ENCODE assay signal across 10 mouse cellular contexts in genomic region chr8:21981664-21982337, GRCm38 (mm10). TPM values are rescaled to one million over a fixed set of nuclear protein-coding genes. Genes with fewer than 3 reads are reported as not detected.
DNase-seq lines count a peak whose midpoint lies in the region.
"Had no signal": no experiment of that assay in that cellular context is flagged by ENCODE, and none has a peak within 500 bp of the region (broad histone marks: within the 10 kb centered on the region; RNA-seq: fewer than 3 reads in every experiment).

No protein-coding gene starts in this region.

- peak; percentile 8 for DNase-seq in adrenal gland, postnatal 10 days
- DNase-seq in adrenal gland, adult 2 months: no peak
- DNase-seq in urinary bladder, postnatal 14 days (ENCODE audit: low spot score): peak; percentile 14
- no peak for DNase-seq in urinary bladder, postnatal 10 days (ENCODE audit: low spot score)
- peak; percentile 27 to 53 for DNase-seq in layer of hippocampus, adult 18-20 months (ENCODE audit: low spot score in 2 of 2)
- DNase-seq in retina, adult 2 months (ENCODE audit: low read depth, low spot score): peak; percentile 13
- no peak for DNase-seq in adrenal gland, postnatal 25 days
- DNase-seq in heart, adult 18-20 months: no peak

RNA-seq across cellular contexts. Expression of gene Ccdc70, which starts 12.2 kb away (rescaled TPM):
- not detected for total RNA-seq in adrenal gland, postnatal 10 days (2021)
- total RNA-seq in adrenal gland, adult 2 months (2021): not detected
- not detected in 2 replicates for polyA plus RNA-seq in adrenal gland, adult 2 months (2012; rRNA removed)
- not detected for total RNA-seq in layer of hippocampus, adult 18-20 months (2021)
- total RNA-seq in adrenal gland, postnatal 25 days (2021): not detected in 2 replicates
- total RNA-seq in heart, adult 18-20 months (2021): not detected
- polyA plus RNA-seq: limb, embryonic 15.5 days; stomach, embryonic 15.5 days had no signal

RNA-seq across cellular contexts. Expression of gene Fam90a1a, which starts 23.3 kb away (rescaled TPM):
- total RNA-seq in adrenal gland, postnatal 10 days (2021): not detected
- total RNA-seq in adrenal gland, adult 2 months (2021): not detected
- polyA plus RNA-seq in adrenal gland, adult 2 months (2012; rRNA removed): not detected in 2 replicates
- not detected for total RNA-seq in layer of hippocampus, adult 18-20 months (2021)
- total RNA-seq in adrenal gland, postnatal 25 days (2021): not detected in 2 replicates
- total RNA-seq in heart, adult 18-20 months (2021): not detected
- polyA plus RNA-seq: limb, embryonic 15.5 days; stomach, embryonic 15.5 days had no signal

RNA-seq across cellular contexts. Expression of gene Defb13, which starts 35.2 kb away (rescaled TPM):
- not detected for total RNA-seq in adrenal gland, postnatal 10 days (2021)
- not detected for total RNA-seq in adrenal gland, adult 2 months (2021)
- polyA plus RNA-seq in adrenal gland, adult 2 months (2012; rRNA removed): not detected in 2 replicates
- not detected for total RNA-seq in layer of hippocampus, adult 18-20 months (2021)
- total RNA-seq in adrenal gland, postnatal 25 days (2021): not detected in 2 replicates
- not detected for total RNA-seq in heart, adult 18-20 months (2021)
- polyA plus RNA-seq: limb, embryonic 15.5 days; stomach, embryonic 15.5 days had no signal

RNA-seq across cellular contexts. Expression of gene Defb35, which starts 43.6 kb away (rescaled TPM):
- total RNA-seq in adrenal gland, postnatal 10 days (2021): not detected
- not detected for total RNA-seq in adrenal gland, adult 2 months (2021)
- not detected in 2 replicates for polyA plus RNA-seq in adrenal gland, adult 2 months (2012; rRNA removed)
- total RNA-seq in layer of hippocampus, adult 18-20 months (2021): not detected
- not detected in 2 replicates for total RNA-seq in adrenal gland, postnatal 25 days (2021)
- not detected for total RNA-seq in heart, adult 18-20 months (2021)
- polyA plus RNA-seq: limb, embryonic 15.5 days; stomach, embryonic 15.5 days had no signal

RNA-seq across cellular contexts. Expression of gene Defb15, which starts 49.3 kb away (rescaled TPM):
- not detected for total RNA-seq in adrenal gland, postnatal 10 days (2021)
- total RNA-seq in adrenal gland, adult 2 months (2021): not detected
- not detected in 2 replicates for polyA plus RNA-seq in adrenal gland, adult 2 months (2012; rRNA removed)
- not detected for total RNA-seq in layer of hippocampus, adult 18-20 months (2021)
- not detected in 2 replicates for total RNA-seq in adrenal gland, postnatal 25 days (2021)
- not detected for total RNA-seq in heart, adult 18-20 months (2021)
- polyA plus RNA-seq: limb, embryonic 15.5 days; stomach, embryonic 15.5 days had no signal

Comparison
In these comparisons a context has a peak if more than half of its experiments do, and no peak if none do; other contexts are left out.
1. DNase-seq: peak in adrenal gland, postnatal 10 days (single experiment), urinary bladder, postnatal 14 days (single experiment), layer of hippocampus, adult 18-20 months (2 of 2) and retina, adult 2 months (single experiment); none in adrenal gland, adult 2 months (single experiment), urinary bladder, postnatal 10 days (single experiment), adrenal gland, postnatal 25 days (single experiment) and heart, adult 18-20 months (0 of 2).